Mouse (Mus musculus): Measurements from ENCODE around the gene Zfp799. TPM values are rescaled to one million over a fixed set of nuclear protein-coding genes. Genes with fewer than 3 reads are reported as not detected.

Gene Zfp799
- 4.9 and 12.2 TPM in 2 replicates for total RNA-seq (2017)

DNA sequence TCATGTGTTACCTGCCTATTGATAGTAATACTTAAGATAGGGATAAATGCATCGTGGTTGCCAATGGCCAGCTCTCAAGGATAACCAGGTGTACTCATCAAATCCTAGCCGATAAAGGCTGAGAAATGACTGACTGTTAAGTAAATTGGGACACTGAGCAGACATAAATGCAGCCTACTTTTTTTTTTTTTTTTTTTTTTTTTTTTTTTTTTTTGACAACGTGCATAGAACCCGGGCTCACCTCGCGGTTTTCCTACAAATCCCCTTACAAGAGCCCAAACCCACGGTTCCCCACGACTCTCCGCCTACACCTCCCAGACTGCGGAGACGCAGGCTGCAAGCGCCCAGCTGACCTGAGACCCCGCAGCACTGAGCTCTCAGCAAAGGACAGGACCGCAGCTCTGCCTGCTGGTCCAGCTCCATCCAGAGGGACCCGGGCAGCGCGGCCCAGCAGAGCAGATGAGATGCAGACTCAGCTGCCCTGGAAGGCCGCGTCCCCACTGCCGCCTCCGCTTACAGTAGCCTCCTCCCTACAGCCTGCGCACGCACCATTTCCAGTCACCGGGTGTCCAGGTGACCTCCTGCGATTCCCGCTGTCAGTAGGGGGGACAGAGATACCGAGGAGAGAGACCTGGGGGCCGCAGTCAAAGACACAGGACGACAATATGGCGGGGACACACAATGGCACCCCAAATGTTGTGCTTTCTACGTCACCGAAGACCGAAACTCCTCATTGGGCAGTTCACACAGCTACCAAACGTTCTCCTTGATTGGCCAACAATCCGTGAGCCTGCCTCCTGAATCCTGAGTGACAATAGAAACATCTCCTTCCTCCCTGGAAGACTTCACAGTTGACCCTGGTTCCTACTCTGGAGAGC lies at the start of gene Zfp799:
Gene Zfp799, minus strand, starts transcription at position 722 of the 878 bp plus-strand sequence.
- peak; percentile 93 for ATAC-seq (ENCODE audit: extremely low read depth, insufficient number of reproducible peaks, low FRiP score, poor library complexity, severe bottlenecking)

GRCm38 (mm10) chr17:32878773-32879172 lies 48.7 kb upstream of the Zfp799 start:
- ATAC-seq (ENCODE audit: extremely low read depth, insufficient number of reproducible peaks, low FRiP score, poor library complexity, severe bottlenecking), result no peak

DNA sequence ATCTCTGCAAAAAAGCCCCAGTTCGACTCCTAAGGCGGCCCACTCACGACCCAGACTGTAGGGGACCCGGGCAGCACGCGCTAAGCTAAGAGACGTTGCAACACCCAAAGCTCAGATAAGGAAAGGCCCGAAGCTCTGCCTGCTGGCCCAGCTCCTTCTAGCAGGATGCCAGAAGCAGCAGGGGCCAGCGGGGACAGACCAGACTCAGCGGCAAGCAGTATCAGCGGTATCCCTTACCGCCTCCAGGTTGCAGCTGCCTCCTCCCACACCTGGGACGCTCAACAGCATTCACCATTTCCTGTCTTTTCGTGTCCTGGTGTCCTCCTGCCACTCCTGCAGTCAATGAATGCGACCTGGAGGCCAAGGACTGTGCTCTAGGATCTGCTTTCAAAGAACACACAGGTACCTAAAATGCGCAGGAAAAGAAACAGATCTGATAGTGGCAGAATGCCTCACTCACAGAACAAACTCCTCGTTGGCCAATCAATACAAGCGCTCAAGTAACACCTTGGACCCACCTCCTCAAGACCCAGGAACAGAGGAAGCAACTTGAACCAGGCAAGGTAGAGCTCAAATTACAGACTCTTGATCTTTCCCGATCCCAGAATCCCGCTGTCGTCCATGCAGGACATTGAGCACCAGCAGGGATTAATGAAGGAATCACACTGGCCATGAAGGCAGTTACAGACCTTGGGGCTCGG lies 47.6 kb upstream of the Zfp799 start:
- no peak for ATAC-seq (ENCODE audit: extremely low read depth, insufficient number of reproducible peaks, low FRiP score, poor library complexity, severe bottlenecking)

DNA sequence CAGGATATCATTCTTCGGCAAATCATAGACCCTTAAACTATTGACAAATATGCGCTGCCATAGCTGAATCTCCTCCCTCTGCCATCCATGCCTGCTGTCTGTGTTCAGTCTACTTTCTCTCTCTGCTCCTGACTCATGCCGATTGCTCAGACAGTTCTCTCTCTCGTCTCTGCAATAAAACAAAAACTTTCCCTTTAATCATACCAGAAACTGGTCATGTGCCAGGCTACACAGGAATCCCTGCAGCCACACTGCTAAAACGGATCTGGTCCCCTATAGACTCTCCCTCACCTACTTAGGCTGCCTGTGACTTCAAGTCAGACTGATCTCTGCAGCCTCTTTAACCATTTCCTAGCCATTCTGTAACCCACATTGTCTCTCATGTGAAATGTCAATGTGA lies 42.6 kb upstream of the Zfp799 start:
- no peak for ATAC-seq (ENCODE audit: extremely low read depth, insufficient number of reproducible peaks, low FRiP score, poor library complexity, severe bottlenecking)

DNA sequence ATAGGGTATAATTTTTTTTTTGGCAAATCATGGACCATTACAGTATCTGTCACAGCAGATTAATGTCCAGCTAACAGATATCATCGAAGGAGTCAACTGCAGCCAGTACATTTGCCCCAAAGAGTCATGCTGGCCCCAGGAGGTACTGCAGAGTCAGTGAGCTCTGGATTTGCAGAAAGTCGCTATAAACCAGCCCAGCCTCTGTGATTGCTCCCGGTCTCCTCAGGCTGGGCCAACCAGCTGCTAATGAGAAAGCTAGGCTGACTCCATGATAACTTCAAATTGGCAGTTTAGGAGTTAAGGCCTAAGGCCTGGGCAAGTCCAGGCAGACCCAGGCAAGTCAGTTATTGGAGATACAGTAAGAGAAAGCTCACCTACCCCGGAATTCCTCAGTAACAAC lies 42.0 kb upstream of the Zfp799 start:
- no peak for ATAC-seq (ENCODE audit: extremely low read depth, insufficient number of reproducible peaks, low FRiP score, poor library complexity, severe bottlenecking)

DNA sequence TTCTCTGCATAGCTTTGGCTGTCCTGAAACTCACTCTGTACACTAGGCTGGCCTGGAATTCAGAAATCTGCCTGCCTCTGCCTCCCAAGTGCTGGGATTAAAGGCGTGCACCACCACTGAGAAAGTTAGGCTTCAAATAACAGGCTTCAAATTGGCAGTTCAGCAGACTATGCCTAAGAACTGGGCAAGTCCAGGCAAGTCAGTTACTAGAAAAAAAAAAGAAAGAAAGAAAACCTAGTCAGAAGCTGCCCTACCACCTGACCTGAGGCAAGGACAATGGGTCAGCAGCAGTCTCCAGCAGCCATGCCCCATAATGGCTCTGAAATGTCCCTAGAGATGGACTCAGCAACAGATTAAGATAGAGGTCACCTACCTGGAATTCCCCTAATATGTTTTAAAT lies 41.4 kb upstream of the Zfp799 start:
- ATAC-seq (ENCODE audit: extremely low read depth, insufficient number of reproducible peaks, low FRiP score, poor library complexity, severe bottlenecking), result no peak

DNA sequence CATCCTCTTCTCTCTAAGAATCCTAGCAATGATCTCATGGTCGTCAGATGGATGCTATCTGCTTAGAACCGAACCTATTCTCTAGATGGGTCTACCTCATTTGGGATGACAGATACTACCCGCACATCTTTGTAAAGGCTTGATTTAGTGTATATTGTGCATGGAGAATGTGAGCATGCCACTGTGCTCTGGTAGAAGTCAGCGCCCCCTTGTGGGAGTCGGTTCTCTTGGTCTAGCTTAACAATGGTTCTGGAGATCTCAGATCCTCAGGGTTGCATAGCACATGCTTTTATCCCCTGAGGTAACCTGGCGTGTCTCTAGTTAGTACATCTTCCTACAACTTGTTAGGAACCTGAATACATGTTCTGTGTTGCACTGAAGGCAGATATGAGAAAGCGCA lies 37.2 kb upstream of the Zfp799 start:
- peak; percentile 44; the same call in 1 of the 2 replicates for ATAC-seq (ENCODE audit: extremely low read depth, insufficient number of reproducible peaks, low FRiP score, poor library complexity, severe bottlenecking)

DNA sequence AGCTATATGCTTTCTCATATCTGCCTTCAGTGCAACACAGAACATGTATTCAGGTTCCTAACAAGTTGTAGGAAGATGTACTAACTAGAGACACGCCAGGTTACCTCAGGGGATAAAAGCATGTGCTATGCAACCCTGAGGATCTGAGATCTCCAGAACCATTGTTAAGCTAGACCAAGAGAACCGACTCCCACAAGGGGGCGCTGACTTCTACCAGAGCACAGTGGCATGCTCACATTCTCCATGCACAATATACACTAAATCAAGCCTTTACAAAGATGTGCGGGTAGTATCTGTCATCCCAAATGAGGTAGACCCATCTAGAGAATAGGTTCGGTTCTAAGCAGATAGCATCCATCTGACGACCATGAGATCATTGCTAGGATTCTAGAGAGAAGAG lies 26.7 kb upstream of the Zfp799 start:
- ATAC-seq (ENCODE audit: extremely low read depth, insufficient number of reproducible peaks, low FRiP score, poor library complexity, severe bottlenecking), result 0 out of 2 replicates have a peak, but pooled peaks have one; percentile 30

DNA sequence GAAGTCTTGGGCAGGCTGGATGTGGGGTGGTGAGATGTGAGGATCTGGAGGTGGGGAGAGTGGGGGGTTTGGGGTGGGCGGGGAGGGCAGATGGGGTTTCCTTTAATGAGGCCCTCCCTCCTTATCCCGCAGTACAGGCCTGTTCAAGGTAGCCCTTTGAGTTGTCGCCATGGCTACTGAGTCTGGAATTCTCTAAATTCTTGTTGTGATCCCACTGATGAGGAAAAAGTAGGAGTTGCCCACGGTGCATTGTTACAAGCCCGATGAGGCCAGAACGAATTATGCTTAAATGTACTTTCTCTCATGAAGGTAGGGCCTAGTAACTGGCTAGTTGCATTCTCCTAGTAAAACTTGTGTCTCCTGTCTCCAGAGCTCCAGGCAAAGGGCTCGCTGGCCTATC lies 21.5 kb upstream of the Zfp799 start:
- ATAC-seq (ENCODE audit: extremely low read depth, insufficient number of reproducible peaks, low FRiP score, poor library complexity, severe bottlenecking), result no peak

- ATAC-seq (ENCODE audit: extremely low read depth, insufficient number of reproducible peaks, low FRiP score, poor library complexity, severe bottlenecking), result no peak
These were observed 11.3 kb upstream of the Zfp799 start for GRCm38 (mm10) chr17:32841388-32841787.

- no peak for ATAC-seq (ENCODE audit: extremely low read depth, insufficient number of reproducible peaks, low FRiP score, poor library complexity, severe bottlenecking)
These were observed 9.2 kb upstream of the Zfp799 start for GRCm38 (mm10) chr17:32839083-32839802.

DNA sequence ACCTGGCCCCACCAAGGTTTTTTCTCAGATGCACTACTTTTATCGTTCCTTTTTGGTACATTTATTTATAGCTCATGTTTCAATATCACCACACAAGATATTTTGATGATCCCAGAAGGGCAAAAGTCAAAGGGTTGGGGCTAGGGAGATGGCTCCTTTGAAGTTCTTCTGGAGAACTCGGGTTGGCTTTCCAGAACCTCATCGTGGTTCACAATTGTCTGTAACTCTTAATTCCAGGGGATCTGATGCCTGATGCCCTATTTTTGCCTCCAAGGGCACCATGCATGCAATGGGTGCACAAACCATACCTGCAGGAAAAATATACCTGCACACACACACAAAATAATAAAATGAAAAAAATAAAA lies 339 bp upstream of the Zfp799 start:
- no peak for ATAC-seq (ENCODE audit: extremely low read depth, insufficient number of reproducible peaks, low FRiP score, poor library complexity, severe bottlenecking)

DNA sequence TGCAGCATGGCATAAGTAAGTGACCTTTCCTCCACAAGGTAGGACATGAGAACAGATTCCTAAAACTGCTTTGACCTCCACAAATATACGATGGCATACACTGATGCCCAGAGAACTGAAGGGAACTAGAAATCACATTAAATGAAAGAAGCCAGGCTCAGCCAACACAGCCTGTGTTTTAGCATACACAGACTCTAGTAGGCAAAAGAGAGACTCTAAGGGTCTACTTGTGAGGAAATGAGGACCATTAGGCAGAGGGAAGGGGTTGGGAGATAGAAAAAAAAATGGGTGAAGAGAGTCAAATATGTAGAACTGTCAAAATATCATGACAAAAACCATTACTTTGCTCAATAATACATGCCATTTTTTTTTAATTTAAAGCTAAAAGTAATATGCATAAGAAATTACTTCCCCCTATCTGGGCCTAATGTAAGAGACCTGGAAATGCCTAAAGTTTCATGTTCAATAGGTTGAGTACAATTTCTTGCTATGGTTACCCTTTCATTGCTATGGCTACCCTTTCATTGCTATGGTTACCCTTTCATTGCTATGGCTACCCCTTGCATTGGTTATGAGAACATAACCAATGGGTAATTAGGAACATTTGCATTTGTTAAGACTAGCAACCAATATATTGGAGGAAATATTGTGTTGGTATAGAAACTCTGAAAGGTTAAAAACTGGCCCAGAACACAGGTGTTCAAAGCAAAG lies 13.8 kb downstream of the Zfp799 start:
- no peak for ATAC-seq (ENCODE audit: extremely low read depth, insufficient number of reproducible peaks, low FRiP score, poor library complexity, severe bottlenecking)

DNA sequence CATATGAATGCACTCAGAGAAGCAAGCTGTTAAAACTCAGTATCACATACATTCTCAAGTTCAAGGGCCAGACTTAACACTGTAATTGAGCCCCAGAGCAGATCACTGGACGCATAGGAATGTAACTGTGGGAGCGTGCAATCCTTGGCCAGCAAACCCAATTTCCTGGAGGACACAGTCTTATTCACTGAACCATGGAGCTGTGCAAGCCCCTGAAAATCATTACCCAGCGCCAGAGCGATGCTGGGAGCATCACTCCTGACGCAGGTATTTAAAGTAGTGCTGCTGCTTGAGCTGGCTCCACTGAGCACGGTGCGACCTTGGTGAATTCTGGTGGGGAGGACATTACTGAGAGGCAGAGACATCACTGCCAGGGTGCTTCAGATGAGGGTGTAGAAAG lies 15.9 kb downstream of the Zfp799 start:
- ATAC-seq (ENCODE audit: extremely low read depth, insufficient number of reproducible peaks, low FRiP score, poor library complexity, severe bottlenecking), result no peak

DNA sequence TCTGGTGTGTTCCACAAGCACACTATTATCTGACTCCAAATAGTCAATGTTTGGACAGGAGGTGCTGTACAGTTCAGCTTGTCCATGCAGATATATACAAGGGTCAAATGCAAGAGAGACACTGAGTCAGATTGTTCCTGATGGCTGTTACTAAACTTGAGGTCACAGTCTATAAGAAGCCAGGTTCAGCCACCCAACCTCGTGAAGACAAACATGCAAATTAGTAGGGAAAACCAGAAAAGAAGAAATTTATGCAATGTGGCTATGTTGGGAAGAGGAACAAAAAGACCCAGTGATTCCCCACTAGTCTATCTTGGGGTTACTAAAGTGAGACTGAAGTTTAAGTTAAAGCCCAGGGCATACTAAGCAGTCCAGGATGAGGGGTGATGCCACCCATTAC lies 19.4 kb downstream of the Zfp799 start:
- ATAC-seq (ENCODE audit: extremely low read depth, insufficient number of reproducible peaks, low FRiP score, poor library complexity, severe bottlenecking), result no peak

DNA sequence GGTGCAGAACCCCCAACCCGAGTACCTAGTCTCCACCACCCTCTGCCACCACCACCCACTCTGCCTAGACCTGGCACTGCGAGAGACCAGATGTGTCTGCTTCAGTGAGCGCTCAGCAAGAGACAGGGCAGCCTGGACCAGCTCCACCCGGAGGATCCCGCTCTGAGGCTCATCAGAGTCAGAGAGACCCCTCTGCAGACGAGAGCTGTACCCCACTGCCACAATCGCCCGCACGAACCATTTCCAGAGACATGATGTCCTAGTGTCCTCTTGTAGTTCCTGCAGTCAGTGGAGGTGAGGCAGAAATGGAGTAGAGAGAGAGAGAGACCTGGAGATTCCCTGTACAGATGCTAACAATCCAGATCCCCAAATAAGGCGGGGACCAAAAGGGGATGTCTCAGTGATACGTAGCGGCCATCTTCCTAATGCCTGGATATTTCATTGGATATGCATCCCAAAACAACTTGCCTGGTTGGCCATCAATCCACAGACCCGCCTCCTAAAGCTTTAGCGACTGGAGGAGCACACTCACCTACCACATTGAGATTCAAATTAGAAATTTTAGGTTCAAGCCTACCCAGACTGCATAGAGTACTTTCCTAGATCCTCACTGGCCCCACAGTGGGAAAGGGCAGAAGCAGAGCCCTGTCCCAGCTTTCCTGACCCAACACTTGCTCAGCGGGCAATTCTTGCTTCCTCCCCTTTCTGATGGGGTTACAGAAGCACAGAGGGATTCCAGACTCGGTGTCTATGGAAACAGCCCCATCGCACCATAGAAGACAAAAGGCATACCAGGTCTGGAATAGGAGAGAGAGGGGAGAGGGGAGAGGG lies 20.3 kb downstream of the Zfp799 start, which contains the start of gene Zfp811:
Gene Zfp811, minus strand, starts transcription at position 388 of the 831 bp plus-strand sequence.
- ATAC-seq (ENCODE audit: extremely low read depth, insufficient number of reproducible peaks, low FRiP score, poor library complexity, severe bottlenecking), result no peak

DNA sequence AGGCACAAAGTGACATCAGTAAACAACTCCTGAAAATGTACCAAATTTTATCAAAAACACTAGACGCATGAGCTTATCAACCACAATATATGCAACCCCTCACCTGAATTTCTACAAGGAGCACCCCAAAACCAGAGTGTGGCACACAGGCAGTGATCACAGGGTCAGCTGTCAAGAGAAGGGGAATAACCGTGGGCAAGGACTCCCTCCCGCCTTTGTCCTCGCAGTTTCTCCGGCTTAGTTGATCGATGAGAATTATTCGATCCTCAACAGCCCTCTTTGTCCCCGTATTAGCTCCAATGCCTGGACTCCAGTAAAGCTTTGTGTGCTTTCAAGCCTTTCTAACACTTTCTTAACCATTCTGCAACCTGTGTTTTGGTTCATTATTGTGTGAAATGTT lies 21.1 kb downstream of the Zfp799 start:
- ATAC-seq (ENCODE audit: extremely low read depth, insufficient number of reproducible peaks, low FRiP score, poor library complexity, severe bottlenecking), result no peak

DNA sequence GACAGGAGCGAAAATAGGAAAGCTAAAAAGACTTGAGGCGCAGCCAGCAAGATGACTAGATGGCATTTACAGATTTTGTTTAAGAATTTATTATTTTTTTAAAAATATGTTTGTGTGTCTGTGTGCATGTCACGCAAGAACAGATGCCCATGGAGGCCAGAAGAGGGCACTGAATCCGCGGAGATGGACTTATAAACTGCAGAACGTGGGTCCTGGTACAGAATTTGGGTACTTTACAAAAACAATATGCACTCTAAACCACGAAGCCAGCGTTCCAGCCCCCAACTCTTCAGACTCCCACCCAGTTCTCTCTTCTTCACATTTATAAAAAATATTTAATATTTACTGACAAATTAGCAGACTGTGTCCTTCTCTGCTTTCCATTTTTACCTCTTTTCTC lies 40.8 kb downstream of the Zfp799 start:
- ATAC-seq (ENCODE audit: extremely low read depth, insufficient number of reproducible peaks, low FRiP score, poor library complexity, severe bottlenecking), result no peak

All from neutrophil, adult 5-6 weeks (primary cell).